Mouse (Mus musculus) kidney, adult 8-10 months (tissue): Measurements from ENCODE around the gene Ldb3.

ENCODE experiments used
- DNase-seq, 2 experiments: peaks; one replicate each; pipeline ENCODE4 v3.0.0; 2022

Ldb3 gene

GRCm38 (mm10) chr14:34590017-34590570, 1.6 kb upstream of the Ldb3 start:
- no peak for DNase-seq

- DNase-seq: no peak
Observed at GRCm38 (mm10) chr14:34589185-34589713, 767 bp upstream of the Ldb3 start.

DNA sequence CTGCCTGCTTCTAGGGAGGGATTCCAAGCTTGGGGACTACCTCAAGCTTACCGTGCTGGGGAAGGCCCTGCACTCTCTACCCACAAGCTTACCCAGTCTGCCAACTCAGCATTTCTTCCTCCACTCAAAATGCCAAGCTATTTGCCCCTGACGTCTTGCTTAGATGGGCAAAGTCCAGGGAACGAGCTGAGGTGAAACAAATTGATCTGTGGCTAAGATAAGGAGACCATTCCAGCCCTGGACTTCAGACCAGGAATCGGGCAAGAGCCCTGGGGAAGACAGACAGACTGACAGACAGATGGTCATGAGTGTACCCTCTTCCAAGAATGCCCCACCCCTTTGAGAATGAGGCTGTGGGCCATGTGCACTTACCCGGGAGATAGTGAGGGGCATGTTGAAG, 477 bp downstream of the Ldb3 start:
- peak; percentile 55 to 73 for DNase-seq

- DNase-seq: no peak
Observed at GRCm38 (mm10) chr14:34586871-34587270, 1.6 kb downstream of the Ldb3 start.

GRCm38 (mm10) chr14:34585358-34586105, 3.0 kb downstream of the Ldb3 start:
- DNase-seq: peak; percentile 23 to 37

GRCm38 (mm10) chr14:34582740-34583427, 5.6 kb downstream of the Ldb3 start:
- DNase-seq: peak; percentile 75 to 78

DNA sequence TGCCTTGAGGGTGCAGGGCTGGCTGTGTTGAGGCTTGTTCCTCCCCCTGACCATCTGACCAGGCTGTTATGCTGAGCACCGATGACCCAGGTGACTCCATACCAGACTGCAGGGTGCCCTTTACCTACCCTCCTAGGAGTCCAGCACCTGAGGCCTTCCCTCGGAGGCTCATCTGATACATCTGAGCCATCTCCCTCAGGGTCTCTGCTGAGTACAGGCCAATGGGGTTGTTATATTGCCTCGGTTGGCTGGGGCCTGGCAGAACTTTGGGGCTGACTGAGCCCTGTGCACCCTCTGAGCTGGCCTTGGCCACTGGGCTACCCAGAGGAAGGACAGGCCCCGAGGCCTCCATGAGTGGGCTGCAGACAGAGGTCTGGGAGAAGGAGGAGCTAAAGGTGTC, 11.6 kb downstream of the Ldb3 start:
- DNase-seq: no peak

DNA sequence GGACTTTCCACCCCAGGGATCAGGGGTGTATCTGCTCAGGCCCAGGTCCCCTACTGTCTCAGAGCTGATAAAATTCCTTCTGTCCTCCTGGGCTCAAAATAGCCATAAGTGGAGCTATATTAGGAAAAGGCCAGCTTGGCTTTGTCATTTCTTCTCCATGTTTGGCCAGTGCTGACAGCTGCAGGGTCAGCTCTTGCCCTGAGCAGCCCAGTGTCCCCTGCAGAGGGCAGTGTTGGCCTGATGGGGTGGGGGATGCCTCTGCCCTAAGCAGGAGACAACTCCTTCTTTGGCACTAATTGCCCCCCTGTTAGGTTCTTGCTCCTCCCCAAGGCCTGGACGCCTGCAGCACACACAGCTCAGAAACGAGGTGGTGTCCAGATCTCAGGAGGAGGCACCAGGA, 14.4 kb downstream of the Ldb3 start:
- peak; percentile 28 to 32 for DNase-seq

- no peak for DNase-seq
Observed at GRCm38 (mm10) chr14:34573348-34573913, 15.1 kb downstream of the Ldb3 start.

- no peak for DNase-seq
Observed at GRCm38 (mm10) chr14:34571610-34572387, 16.7 kb downstream of the Ldb3 start.

DNA sequence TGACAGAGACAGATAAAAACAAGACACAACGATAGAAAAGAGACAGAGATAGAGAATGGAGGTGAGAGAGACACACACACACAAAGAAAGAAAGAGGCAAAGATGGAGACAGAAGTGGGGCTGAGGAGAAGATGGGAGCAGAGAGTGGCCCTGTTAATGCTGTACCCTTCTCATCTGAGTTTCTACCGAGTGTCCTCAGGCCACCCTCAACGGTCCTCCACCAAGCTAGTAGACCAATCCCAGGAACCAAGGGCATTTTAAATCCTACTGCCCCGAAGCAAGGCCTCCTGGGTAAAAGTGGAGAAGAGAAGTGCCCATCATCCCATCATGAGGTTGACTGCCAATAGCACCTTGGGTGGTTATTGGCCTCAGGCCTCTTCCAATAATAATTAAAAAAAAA, 17.6 kb downstream of the Ldb3 start:
- no peak for DNase-seq

GRCm38 (mm10) chr14:34570294-34570693, 18.2 kb downstream of the Ldb3 start:
- peak; percentile 56 to 77 for DNase-seq

DNA sequence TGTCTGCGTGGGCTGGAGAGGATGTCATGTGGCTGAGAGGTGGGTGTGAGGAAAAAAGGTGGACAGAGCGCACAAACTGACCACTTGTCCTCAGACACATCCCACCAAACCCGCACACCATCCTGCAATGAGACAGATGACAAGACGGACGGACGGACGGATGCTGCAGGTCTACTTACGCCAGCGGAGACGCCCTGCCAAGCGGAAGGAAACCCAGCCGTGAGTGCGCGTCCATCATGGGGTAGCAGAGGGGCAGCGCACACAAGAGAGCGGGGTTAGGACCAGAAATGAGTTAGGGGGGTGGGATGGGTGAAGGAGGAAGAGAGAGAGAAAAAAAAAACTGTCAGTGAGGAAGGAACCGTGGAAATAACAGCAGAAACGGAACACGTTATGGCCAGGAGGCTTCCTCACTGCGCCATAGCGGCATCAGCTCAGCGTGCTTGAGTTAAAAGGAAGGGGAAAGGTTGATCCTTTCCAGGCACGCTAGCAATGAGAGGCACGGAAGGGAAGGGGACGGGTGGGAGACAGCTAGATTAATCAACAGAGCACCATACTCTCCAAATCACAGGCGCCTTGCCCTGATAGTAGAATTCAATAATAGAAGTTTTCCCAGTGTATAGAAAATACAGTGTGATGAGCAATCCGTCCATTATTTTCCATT, 18.8 kb downstream of the Ldb3 start:
- DNase-seq: no peak

- DNase-seq: no peak
Observed at GRCm38 (mm10) chr14:34568626-34569025, 19.9 kb downstream of the Ldb3 start.

GRCm38 (mm10) chr14:34567697-34568096, 20.8 kb downstream of the Ldb3 start:
- DNase-seq: no peak

GRCm38 (mm10) chr14:34566530-34566929, 22.0 kb downstream of the Ldb3 start:
- no peak for DNase-seq

- DNase-seq: no peak
Observed at GRCm38 (mm10) chr14:34565711-34566110, 22.8 kb downstream of the Ldb3 start.

DNA sequence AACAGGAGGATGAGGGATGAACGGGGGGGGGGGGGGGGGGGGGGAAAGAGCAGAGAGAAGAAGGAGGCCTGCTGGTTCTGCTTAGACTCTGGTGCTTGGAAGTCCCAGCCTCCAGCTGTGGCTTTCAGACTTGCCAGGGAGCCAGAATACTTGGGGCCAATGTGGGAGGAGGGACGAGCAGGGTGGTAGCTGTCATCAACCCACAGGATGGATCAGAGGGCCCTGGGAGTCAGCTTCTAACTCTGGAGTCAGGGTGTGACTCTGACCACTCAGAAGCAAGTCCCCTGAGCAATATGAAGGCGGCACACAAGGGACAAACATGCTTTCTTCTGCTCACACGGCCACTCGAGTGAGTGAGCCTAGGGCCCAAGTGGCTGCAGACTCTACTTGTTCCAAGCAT, 23.8 kb downstream of the Ldb3 start:
- DNase-seq: no peak

GRCm38 (mm10) chr14:34562393-34562792, 26.1 kb downstream of the Ldb3 start:
- no peak for DNase-seq

DNA sequence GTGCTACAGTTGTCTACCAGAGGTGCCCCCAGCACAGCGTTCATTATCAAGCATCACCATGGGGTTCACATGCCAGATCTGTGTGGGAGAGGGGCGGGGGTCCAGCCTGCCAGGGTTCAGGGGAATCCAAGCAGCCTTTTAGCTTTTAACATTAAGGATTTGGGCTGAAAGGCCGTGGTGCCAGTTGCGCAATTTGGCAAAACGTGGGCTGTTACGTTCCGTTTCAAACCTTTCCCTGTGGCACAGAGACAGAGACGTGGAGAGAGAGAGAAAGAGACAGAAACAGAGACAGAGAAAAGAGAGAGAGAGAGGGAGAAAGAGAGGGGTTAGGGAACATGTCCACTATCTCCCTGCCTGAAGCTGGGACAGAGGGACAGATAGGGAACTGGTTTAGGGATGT, 26.8 kb downstream of the Ldb3 start:
- no peak for DNase-seq

DNA sequence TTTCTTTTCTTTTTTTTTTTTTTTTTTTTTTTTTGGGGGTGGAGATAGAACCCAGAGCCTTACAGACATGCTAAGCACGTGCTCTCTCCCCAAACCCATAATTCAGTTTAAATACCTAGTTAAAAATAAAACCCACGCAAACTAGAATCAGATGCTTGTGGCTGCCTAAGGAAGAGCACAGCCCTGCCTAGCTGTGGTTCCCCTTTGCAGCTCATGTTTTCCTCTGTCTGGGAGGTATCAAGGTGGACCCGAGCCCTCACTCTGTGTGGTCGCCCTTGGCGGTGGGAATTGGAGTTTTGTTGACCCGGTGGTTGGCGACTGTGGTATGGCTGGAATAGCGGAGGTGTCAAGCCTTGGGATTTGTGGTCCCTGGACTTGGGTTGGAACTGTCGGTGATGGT, 29.5 kb downstream of the Ldb3 start:
- DNase-seq: no peak

- no peak for DNase-seq
Observed at GRCm38 (mm10) chr14:34555211-34555610, 33.3 kb downstream of the Ldb3 start.
